Mouse (Mus musculus) ZHBTc4 (cell line): ENCODE measurements around the gene Fancb.

ENCODE experiments used
- DNase-seq: peaks from one replicate; pipeline ENCODE4 v3.0.0-alpha.2; 2011; ENCODE audit warnings: low read depth, low spot score

Gene Fancb

DNA sequence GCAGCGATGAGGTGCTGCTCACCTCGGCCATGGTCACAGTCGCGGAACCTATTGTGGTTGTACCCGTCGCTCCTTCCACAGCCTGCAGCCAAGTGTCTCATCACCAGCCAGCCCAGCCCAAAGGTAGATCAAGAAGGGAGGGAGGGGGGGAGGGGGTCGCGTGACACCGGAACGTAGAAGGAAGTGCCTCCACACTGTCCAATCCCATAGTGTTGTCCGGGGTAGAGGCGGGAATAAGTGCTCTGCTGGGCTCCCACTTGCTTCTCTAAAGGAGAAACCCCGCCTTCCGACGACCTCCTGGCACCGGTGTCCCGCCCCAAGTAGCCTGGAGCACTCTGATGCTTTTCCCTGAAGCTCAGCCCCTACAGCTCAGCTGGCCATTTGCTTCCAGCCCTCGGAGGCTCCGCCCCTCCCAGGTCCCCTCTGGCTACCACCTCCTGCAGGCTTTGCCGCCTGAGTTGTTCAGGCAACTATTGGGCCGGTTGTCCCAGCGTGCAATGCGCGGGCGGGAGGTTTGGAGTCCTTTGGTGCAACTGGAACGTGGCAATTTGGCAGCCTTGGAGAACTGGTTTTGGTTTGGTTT is at the start of gene Fancb, which contains the start of gene Mospd2:
Gene Fancb, plus strand, starts transcription at position 400 of the 583 bp plus-strand sequence.
Gene Mospd2, minus strand, starts transcription at position 183 of the 583 bp plus-strand sequence.
- DNase-seq, result peak; percentile 97

DNA sequence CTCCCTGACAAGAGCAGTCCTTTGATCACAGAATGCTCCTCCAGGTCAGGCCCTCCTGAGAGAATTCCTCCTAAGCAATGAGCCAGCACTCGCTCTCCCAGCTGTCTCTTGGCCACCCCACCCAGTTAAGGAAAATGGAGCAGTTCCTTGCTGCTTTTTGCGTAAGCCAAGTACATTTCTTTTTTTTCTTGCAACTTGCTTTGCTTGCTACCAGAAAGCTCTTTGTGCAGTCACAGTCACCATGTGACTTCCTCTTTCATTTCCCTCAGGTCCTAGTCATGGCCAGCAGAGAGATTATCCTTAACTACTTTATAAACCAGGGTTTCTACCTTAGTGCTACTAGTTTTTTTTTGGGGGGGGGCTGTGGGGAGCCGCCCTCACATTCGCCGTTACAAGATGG is 38.9 kb upstream of the Fancb start:
- DNase-seq, result no peak

DNA sequence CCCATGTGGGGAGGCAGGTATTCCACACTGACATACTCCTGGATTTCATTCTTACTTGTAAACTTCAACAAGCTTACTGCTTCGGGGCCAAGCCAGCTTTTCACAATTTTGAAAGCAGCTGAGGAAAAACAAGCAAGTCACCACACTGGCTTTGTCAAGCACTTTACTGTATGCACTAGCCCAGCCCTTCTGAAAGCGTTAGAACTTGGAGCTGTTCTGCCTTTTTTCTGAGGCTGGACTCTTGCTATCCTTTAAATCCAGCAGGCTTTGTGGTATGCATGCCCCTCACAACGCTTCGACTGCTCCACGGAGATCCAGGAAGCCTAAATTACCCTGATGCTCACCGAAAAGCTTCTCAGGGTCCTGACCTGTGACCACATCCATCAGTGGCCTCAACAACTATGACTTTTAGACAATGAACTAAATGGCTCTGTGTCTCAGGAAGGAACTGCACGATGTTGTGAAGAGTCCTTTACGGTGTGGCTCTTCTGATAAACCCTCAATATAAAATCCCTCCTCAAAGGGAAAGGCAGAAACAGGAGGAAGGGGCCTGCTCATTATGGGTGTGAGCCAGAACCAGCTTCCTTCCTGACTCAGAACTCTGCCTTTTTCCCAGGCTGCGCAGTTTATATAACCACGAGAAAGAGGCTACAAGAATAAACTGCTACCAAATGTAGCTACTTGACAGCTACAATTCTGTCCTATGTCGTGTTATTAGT is 28.4 kb upstream of the Fancb start:
- DNase-seq, result no peak

DNA sequence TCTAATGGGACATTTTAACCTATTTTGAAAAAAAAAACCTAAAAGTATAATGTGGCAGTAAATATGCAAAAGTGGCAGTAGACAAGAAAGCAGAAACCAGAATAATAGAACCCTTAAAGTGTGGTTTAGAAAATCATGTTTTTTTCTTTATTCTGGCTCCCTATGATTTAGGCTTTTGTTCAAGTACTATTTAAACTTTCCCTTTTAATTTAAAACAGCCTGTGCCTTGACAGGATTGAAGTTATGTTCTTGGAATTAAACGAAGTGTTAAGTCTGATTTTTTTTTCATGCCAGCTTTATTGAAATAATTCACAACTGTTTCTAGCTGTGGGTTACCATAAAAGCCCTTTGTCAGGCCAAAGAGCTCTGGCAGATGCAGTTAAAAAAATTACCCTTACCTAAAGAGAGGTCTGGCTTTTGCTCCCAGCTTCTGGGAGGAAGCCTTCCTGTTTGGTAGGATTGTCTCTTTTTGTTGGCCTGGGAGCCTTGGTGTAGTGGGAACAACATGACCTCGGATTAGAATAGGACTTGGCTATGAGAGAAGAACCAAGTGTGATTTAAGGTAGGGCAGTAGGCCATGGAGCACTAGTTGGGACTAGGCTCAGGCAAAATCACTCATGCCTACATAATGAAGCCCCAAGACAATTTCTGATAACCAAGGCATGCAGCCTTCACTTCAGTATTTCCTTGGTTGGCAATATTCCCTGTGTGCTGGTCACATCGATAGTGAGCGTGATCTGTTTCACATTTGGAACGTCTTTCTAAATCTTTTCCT is 27.6 kb upstream of the Fancb start:
- no peak for DNase-seq

DNA sequence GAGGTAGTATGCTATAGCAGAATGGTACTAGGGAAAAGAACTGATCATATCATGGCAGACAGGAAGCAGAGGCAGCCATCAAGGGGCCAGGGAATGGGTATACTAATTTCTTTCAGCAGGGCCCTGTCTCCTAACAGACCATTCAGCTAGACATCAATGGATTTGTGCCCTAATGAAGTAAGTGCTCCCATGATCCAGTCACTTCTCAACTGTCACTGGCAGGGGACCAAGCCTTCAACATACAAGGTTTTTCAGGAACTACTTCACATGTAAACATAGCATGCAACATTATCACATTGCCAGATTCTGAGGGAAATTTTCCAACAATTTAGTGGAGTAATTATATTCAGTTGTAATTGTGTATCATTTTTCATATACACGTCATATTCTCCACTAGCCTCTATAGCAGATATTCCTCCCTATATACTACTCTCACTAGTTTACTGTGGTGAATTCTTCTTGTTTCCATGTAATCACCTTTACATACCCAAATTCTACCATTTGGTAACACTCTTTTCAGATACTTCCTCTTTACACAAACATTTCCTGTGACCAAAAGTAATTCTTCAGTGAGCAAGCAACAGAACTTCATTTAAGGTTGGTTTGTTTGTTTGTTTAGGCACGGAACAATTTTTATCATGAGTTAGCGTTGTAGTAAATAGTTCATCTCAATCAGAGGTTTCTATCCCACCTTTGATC is 14.5 kb upstream of the Fancb start:
- no peak for DNase-seq

DNA sequence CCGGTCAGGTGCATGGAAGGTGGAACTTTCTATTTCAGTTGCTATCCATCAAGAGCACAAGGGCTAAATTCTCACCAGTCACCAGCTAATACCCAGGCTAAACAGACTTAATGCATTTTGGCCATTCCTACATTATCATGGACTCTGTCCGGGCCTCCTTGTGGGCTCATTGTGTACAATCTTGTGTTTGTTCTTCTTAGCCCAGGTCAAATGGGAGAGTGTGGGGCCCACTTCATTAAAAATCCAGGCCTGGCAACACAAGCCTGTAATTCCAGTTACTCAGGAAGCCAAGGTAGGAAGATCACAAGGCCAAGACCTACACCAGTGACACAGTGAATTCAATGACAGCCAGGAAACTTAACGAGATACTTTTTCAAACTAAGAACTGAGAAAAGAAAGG is 9.2 kb upstream of the Fancb start:
- DNase-seq, result no peak

DNA sequence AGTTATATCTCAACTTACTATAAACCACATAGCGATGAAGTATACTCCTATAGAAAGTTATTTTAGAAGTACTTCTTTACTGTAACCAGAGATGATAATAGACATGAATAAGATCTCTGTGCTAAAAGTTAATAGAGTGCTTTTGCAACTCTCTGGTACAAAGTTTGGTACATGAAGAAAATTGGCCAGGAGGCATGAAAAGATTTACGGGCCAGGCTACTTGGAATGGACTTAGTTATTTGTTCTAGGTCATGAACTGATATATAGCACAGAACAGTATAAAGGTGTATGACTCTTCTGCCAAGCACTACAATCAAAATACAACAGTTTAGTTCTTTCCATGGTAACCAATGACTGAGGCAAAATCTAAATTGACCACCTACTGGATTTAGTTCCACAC is 1.5 kb upstream of the Fancb start:
- DNase-seq, result no peak

DNA sequence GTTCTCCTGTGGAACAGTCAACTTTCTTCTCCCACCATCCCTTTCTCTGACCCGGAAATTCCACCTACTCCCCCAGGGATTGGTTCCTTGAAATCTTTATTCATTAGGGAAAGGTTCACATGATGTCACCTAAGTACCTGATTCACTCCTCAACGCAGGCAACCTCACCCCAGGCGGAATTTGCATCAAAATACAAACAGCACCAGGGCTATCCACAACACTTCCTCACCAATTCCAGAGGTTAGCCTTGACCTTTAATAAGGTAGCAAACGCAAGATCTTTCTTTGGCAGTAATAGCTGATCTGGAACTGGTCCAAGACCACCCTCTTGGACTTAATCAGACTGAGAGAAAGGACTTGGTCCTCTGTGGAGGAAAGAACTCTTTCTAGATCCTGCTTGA is 22.7 kb downstream of the Fancb start:
- peak; percentile 86 for DNase-seq

DNA sequence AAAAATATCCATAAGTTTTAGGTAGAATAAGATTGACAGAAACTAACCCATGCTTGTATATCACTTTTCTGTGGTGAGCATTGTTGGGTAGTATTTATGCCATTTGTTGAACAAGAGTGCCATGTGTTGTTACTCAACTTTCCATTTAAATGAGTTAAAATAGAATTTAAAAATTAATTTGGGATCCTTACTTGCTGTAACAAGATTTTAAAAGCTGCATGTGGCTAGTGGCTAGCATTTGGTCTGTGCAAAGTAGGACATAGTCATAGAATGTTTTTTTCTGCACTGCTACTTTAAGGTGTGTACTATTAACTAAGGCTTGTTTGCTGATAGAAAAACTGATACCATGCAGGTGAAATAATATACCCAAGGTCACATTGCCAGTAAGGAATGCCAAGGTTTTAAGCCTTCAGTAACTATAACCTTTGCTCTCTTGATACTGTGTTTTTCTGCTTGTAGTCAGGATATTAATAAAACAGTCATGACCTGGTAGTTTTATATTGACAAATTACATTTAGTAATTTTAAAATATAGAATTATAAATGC is 24.5 kb downstream of the Fancb start, which contains the start of gene Gm17604:
Gene Gm17604, minus strand, starts transcription at position 51 of the 546 bp plus-strand sequence.
- DNase-seq, result no peak
